Mouse (Mus musculus): ENCODE measurements around the gene Tecta.

DNA sequence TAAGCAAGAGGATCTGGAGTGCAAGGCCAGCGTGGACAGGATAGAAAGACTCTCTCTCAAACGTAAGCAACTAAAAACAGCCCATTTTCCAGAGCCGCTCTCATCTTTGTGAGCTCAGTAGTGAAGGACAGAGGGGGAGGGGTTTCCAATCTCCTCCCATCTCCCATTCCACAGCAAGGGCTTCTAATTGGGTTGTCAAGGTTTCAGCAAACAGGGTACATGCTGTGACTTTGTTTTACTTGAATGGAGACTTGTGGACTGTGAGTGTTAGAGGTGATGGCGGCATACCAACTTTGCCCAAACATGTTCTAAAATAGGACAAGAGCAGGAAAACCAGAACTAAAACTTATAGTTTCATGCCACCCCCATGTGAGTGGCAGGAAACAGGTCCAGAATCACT is 39.7 kb upstream of the Tecta start:
- TF ChIP-seq CTCF (IDR thresholded peaks at IDR 0.05; ENCODE audit: control insufficient read depth, insufficient read depth, insufficient read length) (no peak), MAX (IDR thresholded peaks at IDR 0.05) (no peak), MYOG (IDR thresholded peaks at IDR 0.05; ENCODE audit: control insufficient read depth, extremely low read depth, insufficient read length) (no peak), USF1 (IDR thresholded peaks at IDR 0.05; ENCODE audit: low read depth) (no peak), CEBPB (IDR thresholded peaks at IDR 0.05; ENCODE audit: low read depth) (no peak), MYOD1 (IDR thresholded peaks at IDR 0.05; ENCODE audit: control insufficient read depth, insufficient read length, low read depth) (no peak), FOSL1 (IDR thresholded peaks at IDR 0.05; ENCODE audit: insufficient read depth, low read length, poor library complexity, severe bottlenecking) (no peak)
